19 mouse cellular contexts compared by ENCODE assay signal in the genomic region with DNA sequence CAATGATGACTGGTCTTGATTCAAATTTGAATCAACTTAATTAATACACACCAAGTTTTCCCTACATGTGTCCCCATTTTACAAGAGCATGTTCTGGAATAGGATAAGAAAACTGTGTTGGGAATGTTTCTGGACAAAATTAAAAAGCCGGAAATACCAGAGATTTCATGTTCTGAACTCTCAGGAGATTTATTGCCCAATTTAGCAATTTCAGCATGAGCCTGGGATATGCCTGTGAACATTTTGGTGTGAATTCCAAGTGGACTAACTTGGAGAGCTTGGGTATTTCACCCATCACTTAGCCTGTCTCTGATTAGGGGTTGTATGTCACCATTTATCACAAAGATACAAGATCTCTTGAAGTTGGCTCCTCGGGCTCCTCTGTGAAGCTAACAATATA.
DNase-seq lines count a peak whose midpoint lies in the region; ATAC-seq lines count a peak whose summit lies in the region.
"Had no signal": no experiment of that assay in that cellular context is flagged by ENCODE, and none has a peak within 500 bp of the region (broad histone marks: within the 10 kb centered on the region; RNA-seq: fewer than 3 reads in every experiment).

No protein-coding gene starts in this region.

- H3K4me1 ChIP-seq in kidney, embryonic 15.5 days, result peaks cover 4% of the 10 kb centered on the region; the same call in 1 of the 2 replicates
- 0 out of 2 replicates have a peak, but pooled peaks cover 3% of the 10 kb centered on the region for H3K4me1 ChIP-seq in kidney, embryonic 14.5 days (ENCODE audit: control insufficient read depth, insufficient read depth, low read length)
- H3K4me1 ChIP-seq: heart, embryonic 15.5 days had no signal

- no peaks in the 10 kb centered on the region for H3K27me3 ChIP-seq in kidney, embryonic 15.5 days
- H3K27me3 ChIP-seq in kidney, embryonic 14.5 days (ENCODE audit: control insufficient read depth, insufficient read depth, low read length), result no peaks in the 10 kb centered on the region
- H3K27me3 ChIP-seq: heart, embryonic 15.5 days; lung, embryonic 15.5 days had no signal

- no peak overlapping the region for H3K9ac ChIP-seq in kidney, embryonic 15.5 days
- H3K9ac ChIP-seq in kidney, embryonic 14.5 days (ENCODE audit: low read depth, low read length), result no peak overlapping the region
- H3K9ac ChIP-seq: heart, embryonic 15.5 days; lung, embryonic 15.5 days had no signal

- no peaks in the 10 kb centered on the region for H3K36me3 ChIP-seq in kidney, embryonic 15.5 days
- H3K36me3 ChIP-seq in kidney, embryonic 14.5 days (ENCODE audit: control insufficient read depth, insufficient read depth, low read length), result no peaks in the 10 kb centered on the region
- H3K36me3 ChIP-seq: heart, embryonic 15.5 days; lung, embryonic 15.5 days; midbrain, embryonic 10.5 days had no signal

- 27% methylated on average over 2 of the region's 2 CpGs for WGBS in kidney, embryonic 15.5 days
- 41% methylated on average over 2 of the region's 2 CpGs for WGBS in kidney, embryonic 14.5 days

- ATAC-seq in kidney, embryonic 15.5 days (replicated peaks; ENCODE audit: low FRiP score), result no peak
- ATAC-seq in kidney, embryonic 14.5 days (ENCODE audit: low FRiP score, low TSS enrichment), result no peak

- peak; percentile 28 to 51 for DNase-seq in heart, adult 18-20 months
- DNase-seq in heart, postnatal 4 days, result no peak
- peak; percentile 21 for DNase-seq in lung, postnatal 25 days (ENCODE audit: low spot score)
- DNase-seq in lung, postnatal 10 days, result no peak
- DNase-seq in forelimb bud, embryonic 11.5 days (ENCODE audit: low read depth, low spot score), result peak; percentile 29
- DNase-seq in urinary bladder, postnatal 36 days (ENCODE audit: low spot score in 2 of 2), result no peak
- DNase-seq: adrenal gland, adult 8-10 months; cerebellum, adult 8-10 months; gastrocnemius, postnatal 36 days; left cerebral cortex, postnatal 4 days; right cerebral cortex, postnatal 14 days; thymus, adult 18-20 months; thymus, postnatal 4 days had no signal

- no peaks in the 10 kb centered on the region for H3K9me3 ChIP-seq in kidney, embryonic 15.5 days (replicated peaks)
- no peaks in the 10 kb centered on the region for H3K9me3 ChIP-seq in kidney, embryonic 14.5 days (ENCODE audit: control insufficient read depth, low read length)
- H3K9me3 ChIP-seq: heart, embryonic 15.5 days; lung, embryonic 15.5 days; midbrain, embryonic 10.5 days had no signal

- 0 out of 2 replicates have a peak overlapping the region, but pooled peaks have one; percentile 28 for H3K27ac ChIP-seq in kidney, embryonic 15.5 days
- H3K27ac ChIP-seq in kidney, embryonic 14.5 days (ENCODE audit: low read depth, low read length), result no peak overlapping the region
- H3K27ac ChIP-seq: heart, embryonic 15.5 days; lung, embryonic 15.5 days; midbrain, embryonic 10.5 days had no signal

- H3K4me2 ChIP-seq in kidney, embryonic 15.5 days, result no peak overlapping the region
- no peak overlapping the region for H3K4me2 ChIP-seq in kidney, embryonic 14.5 days (replicated peaks; ENCODE audit: low read depth, low read length)
- H3K4me2 ChIP-seq: heart, embryonic 15.5 days; liver, embryonic 11.5 days; lung, embryonic 15.5 days had no signal

- no peak overlapping the region for H3K4me3 ChIP-seq in kidney, embryonic 15.5 days (replicated peaks)
- no peak overlapping the region for H3K4me3 ChIP-seq in kidney, embryonic 14.5 days (ENCODE audit: low read length)
- H3K4me3 ChIP-seq: heart, embryonic 15.5 days; lung, embryonic 15.5 days; midbrain, embryonic 10.5 days had no signal

Comparison
In these comparisons a context has a peak if more than half of its experiments do, and no peak if none do; other contexts are left out.
1. DNase-seq: peak in heart, adult 18-20 months (2 of 2), lung, postnatal 25 days (single experiment) and forelimb bud, embryonic 11.5 days (single experiment); none in heart, postnatal 4 days (single experiment), lung, postnatal 10 days (single experiment) and urinary bladder, postnatal 36 days (0 of 2).